Mouse (Mus musculus): ENCODE data around the gene Muc3. TPM values are rescaled to one million over a fixed set of nuclear protein-coding genes. Genes with fewer than 3 reads are reported as not detected.
"Not testable (repeated sequence)": the region's sequence is repeated elsewhere in the genome, so short reads cannot be mapped to it uniquely, and the experiment has no call there.

The Muc3 gene
- not detected in 2 replicates for total RNA-seq (2014; rRNA removed)
- not detected in 2 replicates for polyA plus RNA-seq (2015; fragmentation: Nextera tagmentation; extraction: Ambion mirVana)

DNA sequence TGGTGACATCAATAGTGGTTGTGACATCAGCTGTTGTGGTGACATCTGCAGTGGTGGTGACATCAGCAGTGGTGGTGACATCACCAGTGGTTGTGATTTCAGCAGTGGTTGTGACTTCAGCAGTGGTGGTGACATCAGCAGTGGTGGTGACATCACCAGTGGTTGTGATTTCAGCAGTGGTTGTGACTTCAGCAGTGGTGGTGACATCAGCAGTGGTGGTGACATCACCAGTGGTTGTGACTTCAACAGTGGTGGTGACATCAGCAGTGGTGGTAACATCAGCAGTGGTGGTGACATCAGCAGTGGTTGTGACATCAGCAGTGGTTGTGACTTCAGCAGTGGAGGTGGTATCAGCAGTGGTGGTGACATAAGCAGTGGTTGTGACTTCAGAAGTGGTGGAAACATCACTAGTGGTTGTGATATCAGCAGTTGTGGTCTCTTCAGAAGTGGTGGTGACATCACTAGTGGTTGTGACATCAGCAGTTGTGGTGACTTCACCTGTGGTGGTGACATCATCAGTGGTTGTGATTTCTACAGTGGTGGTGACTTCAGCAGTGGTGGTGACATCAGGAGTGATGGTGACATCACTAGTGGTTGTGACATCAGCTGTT lies at the start of gene Muc3:
TSS of gene Muc3 (minus strand) at position 51 of the 611 bp plus-strand sequence.
- not testable (repeated sequence) for H3K27ac ChIP-seq (ENCODE audit: low read depth, low read length); H3K9ac ChIP-seq; H3K27me3 ChIP-seq (ENCODE audit: insufficient read depth, low read length); H3K4me1 ChIP-seq (ENCODE audit: insufficient read depth); H3K4me2 ChIP-seq (ENCODE audit: low read depth); H3K4me3 ChIP-seq (ENCODE audit: low read depth, low read length); H3K36me3 ChIP-seq (ENCODE audit: insufficient read depth); ATAC-seq; DNase-seq
- peaks cover 14% of the 10 kb centered on the region for H3K9me3 ChIP-seq (ENCODE audit: low read length)

DNA sequence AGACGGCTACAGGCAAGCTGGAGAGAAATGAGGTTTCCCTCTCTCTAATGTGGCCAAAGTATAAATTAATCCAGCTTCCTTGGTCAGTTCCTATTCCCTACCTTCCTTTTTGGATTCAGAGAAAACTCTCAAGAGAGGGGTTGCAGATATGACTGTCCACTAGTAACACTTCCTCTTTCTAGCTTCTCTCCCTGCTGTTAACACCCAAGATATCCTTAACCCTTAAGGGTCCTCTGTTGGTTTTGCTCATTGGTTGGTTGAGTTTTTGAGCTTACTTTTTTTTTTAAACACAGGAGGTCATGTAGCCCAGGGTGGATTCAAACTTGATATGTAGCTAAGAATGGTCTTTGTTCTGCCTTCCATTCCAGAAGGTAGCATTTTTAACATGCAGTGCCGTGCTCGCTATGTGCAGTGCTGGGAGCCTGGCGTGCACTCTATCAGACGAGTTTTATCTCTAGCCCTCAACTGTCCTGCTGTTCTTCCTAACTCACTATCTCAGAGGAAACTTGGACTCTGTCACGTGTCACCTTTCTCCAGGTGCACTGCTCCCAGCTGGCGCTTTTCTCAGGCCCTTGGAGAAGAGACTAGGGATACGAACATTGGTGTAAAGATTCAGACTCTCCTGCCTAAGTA lies 45.5 kb upstream of the Muc3 start:
- H3K9me3 ChIP-seq (ENCODE audit: low read length), result no peaks in the 10 kb centered on the region
- H3K36me3 ChIP-seq (ENCODE audit: insufficient read depth), result no peaks in the 10 kb centered on the region
- H3K4me3 ChIP-seq (ENCODE audit: low read depth, low read length), result no peak overlapping the region
- H3K4me1 ChIP-seq (ENCODE audit: insufficient read depth), result no peaks in the 10 kb centered on the region
- H3K4me2 ChIP-seq (ENCODE audit: low read depth), result no peak overlapping the region
- no peak overlapping the region for H3K9ac ChIP-seq
- no peaks in the 10 kb centered on the region for H3K27me3 ChIP-seq (ENCODE audit: insufficient read depth, low read length)
- ATAC-seq (no peak), DNase-seq (no peak)
- TF ChIP-seq CTCF (IDR thresholded peaks at IDR 0.05; ENCODE audit: low read depth), result no peak
- WGBS, result 81% methylated on average over 8 of the region's 8 CpGs
- H3K27ac ChIP-seq (ENCODE audit: low read depth, low read length), result no peak overlapping the region

DNA sequence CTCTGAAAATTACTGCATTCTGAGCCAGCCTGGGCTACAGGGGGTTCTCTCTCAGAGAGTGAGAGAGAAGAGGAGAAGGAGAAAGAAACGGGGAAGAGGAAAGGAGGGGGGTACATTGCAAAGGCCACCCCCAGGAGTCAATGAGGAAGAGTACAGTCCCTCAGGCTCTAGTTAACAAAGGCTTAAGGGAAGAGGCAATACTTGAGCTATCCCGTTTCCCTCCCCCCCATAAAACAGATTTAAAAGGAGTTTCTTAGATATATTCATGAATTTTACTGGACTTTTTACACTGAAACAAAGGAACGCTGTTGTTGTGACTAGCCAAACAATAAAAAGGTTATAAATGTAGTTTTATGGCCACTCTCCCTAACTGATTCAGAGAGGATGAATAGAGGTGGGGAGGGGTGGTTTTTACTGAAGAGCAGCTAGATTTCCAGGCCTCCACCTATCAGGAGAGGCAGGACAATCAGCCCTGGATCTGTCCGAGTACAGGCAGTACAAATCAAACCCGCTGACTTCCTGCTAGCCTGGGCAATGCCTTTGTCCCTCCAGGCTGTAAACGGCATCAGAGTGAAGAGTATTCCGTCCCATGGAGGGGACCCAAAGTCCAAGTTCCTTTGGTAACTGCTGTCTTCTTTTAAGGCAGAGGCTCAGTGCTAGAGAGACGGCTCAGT lies 44.3 kb upstream of the Muc3 start:
- ATAC-seq, result no peak
- H3K27me3 ChIP-seq (ENCODE audit: insufficient read depth, low read length), result no peaks in the 10 kb centered on the region
- no peaks in the 10 kb centered on the region for H3K9me3 ChIP-seq (ENCODE audit: low read length)
- no peak for TF ChIP-seq CTCF (IDR thresholded peaks at IDR 0.05; ENCODE audit: low read depth)
- no peak overlapping the region for H3K9ac ChIP-seq
- H3K4me3 ChIP-seq (ENCODE audit: low read depth, low read length), result no peak overlapping the region
- no peaks in the 10 kb centered on the region for H3K4me1 ChIP-seq (ENCODE audit: insufficient read depth)
- H3K36me3 ChIP-seq (ENCODE audit: insufficient read depth), result no peaks in the 10 kb centered on the region
- H3K27ac ChIP-seq (ENCODE audit: low read depth, low read length), result no peak overlapping the region
- 74% methylated on average over 8 of the region's 8 CpGs for WGBS
- no peak overlapping the region for H3K4me2 ChIP-seq (ENCODE audit: low read depth)
- DNase-seq, result no peak

DNA sequence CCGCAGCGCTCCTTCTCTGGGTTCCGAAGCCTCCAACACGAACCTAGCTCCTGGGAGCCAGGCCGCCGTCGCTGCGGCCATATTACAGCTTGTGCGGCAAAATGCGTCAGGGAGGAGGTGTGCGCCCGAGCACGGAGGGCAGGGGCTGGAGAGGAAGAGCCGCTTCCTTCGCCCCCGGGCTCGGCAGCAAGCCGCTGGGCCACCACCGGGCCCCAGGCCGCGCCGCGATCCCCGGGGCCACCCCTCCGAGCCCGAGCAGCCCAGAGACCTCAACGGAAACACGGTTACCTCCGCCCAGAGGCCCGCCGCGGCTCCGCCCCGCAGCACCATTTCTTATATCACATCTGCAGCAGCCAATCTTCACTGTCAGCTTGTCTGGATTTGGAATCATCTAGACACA lies 40.2 kb upstream of the Muc3 start:
- Histone ChIP-seq H3K36me3 (ENCODE audit: insufficient read depth) (no peaks in the 10 kb centered on the region), H3K9me3 (ENCODE audit: low read length) (no peaks in the 10 kb centered on the region), H3K4me3 (ENCODE audit: low read depth, low read length) (peak overlapping the region; percentile 45), H3K4me1 (ENCODE audit: insufficient read depth) (no peaks in the 10 kb centered on the region), H3K9ac (peak overlapping the region; percentile 61), H3K27me3 (ENCODE audit: insufficient read depth, low read length) (no peaks in the 10 kb centered on the region), H3K4me2 (ENCODE audit: low read depth) (peak overlapping the region; percentile 81), H3K27ac (ENCODE audit: low read depth, low read length) (no peak overlapping the region)
- TF ChIP-seq CTCF (IDR thresholded peaks at IDR 0.05; ENCODE audit: low read depth), result no peak
- DNase-seq, result peak; percentile 38
- peak; percentile 42 for ATAC-seq
- 5% methylated on average over 34 of the region's 34 CpGs for WGBS

DNA sequence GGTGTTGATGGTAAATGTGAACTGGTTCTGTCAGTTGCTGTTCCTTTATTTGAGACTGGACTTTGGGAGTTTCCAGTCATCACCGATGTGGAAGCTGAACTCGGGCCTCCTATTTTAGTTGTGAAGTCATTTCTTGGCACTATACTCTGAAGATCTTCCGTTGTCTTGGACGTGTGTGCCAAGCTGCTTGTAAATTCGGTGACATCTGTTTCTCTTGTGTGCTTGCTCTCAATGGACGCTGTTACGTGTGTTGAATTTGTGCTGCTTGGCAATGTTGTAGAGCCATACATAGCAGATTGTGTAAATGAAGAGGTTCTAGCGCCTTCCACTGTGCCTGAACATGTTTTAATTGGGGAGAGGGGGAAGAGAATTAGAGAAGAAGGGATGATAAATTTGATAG lies 36.2 kb upstream of the Muc3 start:
- DNase-seq (peak; percentile 48), ATAC-seq (peak; percentile 53)
- H3K9ac ChIP-seq, result no peak overlapping the region
- H3K36me3 ChIP-seq (ENCODE audit: insufficient read depth), result no peaks in the 10 kb centered on the region
- WGBS, result 42% methylated on average over 8 of the region's 8 CpGs
- H3K27ac ChIP-seq (ENCODE audit: low read depth, low read length), result no peak overlapping the region
- no peak overlapping the region for H3K4me2 ChIP-seq (ENCODE audit: low read depth)
- no peaks in the 10 kb centered on the region for H3K9me3 ChIP-seq (ENCODE audit: low read length)
- no peak for TF ChIP-seq CTCF (IDR thresholded peaks at IDR 0.05; ENCODE audit: low read depth)
- H3K27me3 ChIP-seq (ENCODE audit: insufficient read depth, low read length), result no peaks in the 10 kb centered on the region
- H3K4me3 ChIP-seq (ENCODE audit: low read depth, low read length), result no peak overlapping the region
- no peaks in the 10 kb centered on the region for H3K4me1 ChIP-seq (ENCODE audit: insufficient read depth)

DNA sequence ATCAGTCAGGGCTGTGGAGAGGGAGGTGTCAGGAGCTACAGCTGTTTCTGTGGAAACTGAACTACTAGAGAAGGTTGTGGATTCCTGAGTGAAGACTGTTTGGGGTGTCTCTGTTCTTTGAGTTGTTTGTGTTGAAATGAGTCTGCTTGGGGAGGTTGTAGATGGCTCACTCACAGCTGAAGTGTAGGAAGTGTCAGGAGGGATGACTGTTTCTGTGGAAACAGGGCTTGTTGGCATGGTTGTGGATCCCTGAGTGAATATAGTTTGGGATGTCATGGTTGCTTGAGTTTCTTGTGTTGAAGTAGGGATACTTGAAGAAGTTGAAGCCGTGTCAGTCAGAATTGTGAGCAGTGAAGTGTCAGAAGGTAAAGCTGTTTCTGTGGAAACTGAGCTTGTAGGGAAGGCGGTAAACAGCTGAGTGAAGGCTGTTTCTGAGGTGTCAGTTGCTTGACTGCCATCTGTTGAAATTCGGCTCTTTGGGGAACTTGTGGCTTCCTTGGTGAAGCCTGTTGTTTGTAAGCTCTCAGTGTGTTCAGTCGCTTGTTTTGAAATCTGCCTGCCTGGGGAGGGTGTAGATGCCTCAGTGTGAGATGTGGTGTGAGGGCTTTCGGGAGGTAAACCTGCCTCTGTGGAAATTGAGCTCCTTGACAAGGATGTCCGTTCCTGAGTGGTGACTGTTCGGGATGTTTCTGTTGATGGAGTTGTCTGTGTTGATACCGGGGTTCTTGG lies 30.7 kb upstream of the Muc3 start:
- Histone ChIP-seq H3K27me3 (ENCODE audit: insufficient read depth, low read length) (no peaks in the 10 kb centered on the region), H3K27ac (ENCODE audit: low read depth, low read length) (no peak overlapping the region), H3K36me3 (ENCODE audit: insufficient read depth) (no peaks in the 10 kb centered on the region), H3K4me2 (ENCODE audit: low read depth) (no peak overlapping the region), H3K4me1 (ENCODE audit: insufficient read depth) (no peaks in the 10 kb centered on the region), H3K4me3 (ENCODE audit: low read depth, low read length) (no peak overlapping the region), H3K9ac (no peak overlapping the region), H3K9me3 (ENCODE audit: low read length) (peaks cover 4% of the 10 kb centered on the region; the same call in 1 of the 2 replicates)
- TF ChIP-seq CTCF (IDR thresholded peaks at IDR 0.05; ENCODE audit: low read depth), result no peak
- DNase-seq (peak; percentile 29), ATAC-seq (no peak)
- WGBS, result 80% methylated on average over 8 of the region's 8 CpGs
